Mouse (Mus musculus) neural tube, embryonic 12.5 days (tissue): ENCODE results near the gene Lctl. TPM values are rescaled to one million over a fixed set of nuclear protein-coding genes. Genes with fewer than 3 reads are reported as not detected.
A peak's percentile ranks its signal among the peaks of the same experiment; 100 is the strongest.
"Not testable (repeated sequence)": the region's sequence is repeated elsewhere in the genome, so short reads cannot be mapped to it uniquely, and the experiment has no call there.

ENCODE experiments used
- ATAC-seq: fragments of 200-750 bp; cut with Nextera tagmentation; 2 replicates; pipeline ENCODE4 v1.8.0; 2017; ENCODE audit warnings: low read depth, mild to moderate bottlenecking, moderate TSS enrichment, moderate library complexity; ENCODE audit not compliant: low FRiP score
- H3K27ac ChIP-seq: fragments of 300-500 bp; sonication (generic); 2 replicates; pipeline ENCODE4 v1.5.1; 2016
- H3K27me3 ChIP-seq: fragments of 300-500 bp; sonication (generic); replicated peaks from 2 replicates; pipeline ENCODE4 v1.6.1; 2016; ENCODE audit warnings: mild to moderate bottlenecking
- H3K36me3 ChIP-seq: fragments of 300-500 bp; sonication (generic); 2 replicates; pipeline ENCODE4 v1.6.1; 2016; ENCODE audit warnings: mild to moderate bottlenecking
- H3K4me1 ChIP-seq: fragments of 300-500 bp; sonication (generic); 2 replicates; pipeline ENCODE4 v1.6.1; 2016
- H3K4me2 ChIP-seq: fragments of 300-500 bp; sonication (generic); replicated peaks from 2 replicates; pipeline ENCODE4 v1.6.1; 2016; ENCODE audit warnings: mild to moderate bottlenecking
- H3K4me3 ChIP-seq: fragments of 300-500 bp; sonication (generic); 2 replicates; pipeline ENCODE4 v1.5.1; 2016
- H3K9ac ChIP-seq: fragments of 300-500 bp; sonication (generic); 2 replicates; pipeline ENCODE4 v1.6.1; 2016; ENCODE audit warnings: mild to moderate bottlenecking
- H3K9me3 ChIP-seq: fragments of 300-500 bp; sonication (generic); 2 replicates; pipeline ENCODE4 v1.6.1; 2016; ENCODE audit warnings: mild to moderate bottlenecking
- WGBS: fragments of 180-500 bp; shearing (Covaris S2); methylation state at CpG from one replicate; pipeline ENCODE4 v1.1.7; 2016; 5-methylcytosine and 5-hydroxymethylcytosine counted together
- polyA plus RNA-seq: library from polyadenylated mRNA; unstranded; fragments of >200 nt; fragmentation: Nextera tagmentation; extraction: Ambion mirVana; gene quantifications from 2 replicates; pipeline ENCODE4 v1.2.1, GENCODE M21; 2016

The Lctl gene
- polyA plus RNA-seq, 1 experiment from 2014 or later, result not detected

DNA sequence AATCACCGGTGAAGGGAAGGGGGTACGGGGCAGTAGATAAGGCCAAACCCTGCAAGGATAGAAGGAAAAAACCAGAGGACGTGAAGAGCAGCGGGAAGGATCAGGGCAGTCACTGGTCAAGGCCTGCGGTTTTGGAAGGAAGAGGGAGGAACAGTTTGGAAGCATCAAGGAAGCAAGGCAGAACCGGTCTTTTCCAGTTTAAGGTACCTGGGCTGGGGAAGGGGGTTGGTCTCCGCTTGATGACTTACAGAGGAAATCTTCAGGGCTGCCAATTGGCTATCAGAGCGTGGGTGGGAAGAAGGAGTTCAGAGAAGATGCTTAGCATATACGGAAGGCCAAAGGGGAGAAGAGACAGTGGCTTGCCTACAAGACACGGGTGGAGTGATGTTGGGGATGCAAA, 5.7 kb downstream of the Lctl start:
- no peak for ATAC-seq
- Histone ChIP-seq H3K4me1 (no peaks in the 10 kb centered on the region), H3K27me3 (no peaks in the 10 kb centered on the region), H3K4me2 (no peak overlapping the region), H3K4me3 (no peak overlapping the region), H3K36me3 (no peaks in the 10 kb centered on the region), H3K27ac (no peak overlapping the region), H3K9ac (no peak overlapping the region), H3K9me3 (no peaks in the 10 kb centered on the region)
- WGBS, result 93% methylated on average over 10 of the region's 10 CpGs

GRCm38 (mm10) chr9:64124846-64125245, 7.9 kb downstream of the Lctl start:
- 64% methylated on average over 3 of the region's 3 CpGs for WGBS
- not testable (repeated sequence) for H3K9me3 ChIP-seq, H3K9ac ChIP-seq, ATAC-seq, H3K27me3 ChIP-seq, H3K27ac ChIP-seq, H3K4me3 ChIP-seq, H3K36me3 ChIP-seq, H3K4me2 ChIP-seq, H3K4me1 ChIP-seq

- no peak overlapping the region for H3K27ac ChIP-seq
- no peak for ATAC-seq
- 81% methylated on average over 3 of the region's 3 CpGs for WGBS
Observed at GRCm38 (mm10) chr9:64125307-64125706, 8.4 kb downstream of the Lctl start.

GRCm38 (mm10) chr9:64126121-64126520, 9.2 kb downstream of the Lctl start:
- WGBS, result 78% methylated on average over 12 of the region's 12 CpGs
- Histone ChIP-seq H3K4me3 (no peak overlapping the region), H3K27ac (no peak overlapping the region), H3K27me3 (no peaks in the 10 kb centered on the region), H3K4me1 (no peaks in the 10 kb centered on the region), H3K36me3 (no peaks in the 10 kb centered on the region), H3K4me2 (no peak overlapping the region), H3K9me3 (no peaks in the 10 kb centered on the region), H3K9ac (no peak overlapping the region)
- ATAC-seq, result no peak

More at GRCm38 (mm10) chr9:64125307-64125706, 8.4 kb downstream of the Lctl start:
- no peaks in the 10 kb centered on the region for H3K36me3 ChIP-seq
- no peak overlapping the region for H3K4me3 ChIP-seq
- no peaks in the 10 kb centered on the region for H3K27me3 ChIP-seq
- H3K9ac ChIP-seq, result no peak overlapping the region
- H3K4me1 ChIP-seq, result no peaks in the 10 kb centered on the region
- H3K4me2 ChIP-seq, result no peak overlapping the region
- no peaks in the 10 kb centered on the region for H3K9me3 ChIP-seq

DNA sequence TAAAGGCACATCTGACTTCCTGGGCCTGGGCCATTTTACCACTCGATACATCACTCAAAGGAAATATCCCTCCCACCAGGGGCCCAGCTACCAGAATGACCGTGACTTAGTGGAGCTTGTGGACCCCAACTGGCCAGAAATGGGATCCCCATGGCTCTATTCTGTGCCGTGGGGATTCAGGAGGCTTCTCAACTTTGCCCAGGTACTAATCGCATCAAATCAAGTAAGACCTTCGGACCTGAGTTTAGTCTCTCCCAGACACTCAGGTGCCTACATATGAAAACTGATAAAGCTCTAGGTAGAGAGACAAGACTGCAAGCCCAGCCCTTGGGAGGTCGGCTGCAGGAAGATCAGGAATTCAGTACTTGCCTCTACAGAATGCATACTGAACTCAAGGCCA, 14.7 kb downstream of the Lctl start:
- no peak overlapping the region for H3K9ac ChIP-seq
- ATAC-seq, result no peak
- no peaks in the 10 kb centered on the region for H3K27me3 ChIP-seq
- 86% methylated on average over 6 of the region's 6 CpGs for WGBS
- no peak overlapping the region for H3K4me2 ChIP-seq
- no peaks in the 10 kb centered on the region for H3K36me3 ChIP-seq
- no peak overlapping the region for H3K4me3 ChIP-seq
- no peaks in the 10 kb centered on the region for H3K9me3 ChIP-seq
- no peak overlapping the region for H3K27ac ChIP-seq
- no peaks in the 10 kb centered on the region for H3K4me1 ChIP-seq

- H3K27me3 ChIP-seq, ATAC-seq, H3K9ac ChIP-seq, H3K9me3 ChIP-seq, H3K4me2 ChIP-seq, H3K4me1 ChIP-seq, H3K27ac ChIP-seq, H3K4me3 ChIP-seq: not testable (repeated sequence)
- 9% methylated on average over 6 of the region's 6 CpGs for WGBS
- H3K36me3 ChIP-seq, result peaks cover 15% of the 10 kb centered on the region; the same call in 1 of the 2 replicates
Observed at GRCm38 (mm10) chr9:64138896-64139295, 21.9 kb downstream of the Lctl start.

- no peak overlapping the region for H3K27ac ChIP-seq
- H3K4me1 ChIP-seq, result no peaks in the 10 kb centered on the region
- ATAC-seq, result no peak
- no peak overlapping the region for H3K4me3 ChIP-seq
- no peaks in the 10 kb centered on the region for H3K27me3 ChIP-seq
- H3K9me3 ChIP-seq, result no peaks in the 10 kb centered on the region
- no peak overlapping the region for H3K9ac ChIP-seq
- H3K36me3 ChIP-seq, result peaks cover 16% of the 10 kb centered on the region; the same call in 1 of the 2 replicates
- H3K4me2 ChIP-seq, result no peak overlapping the region
- 92% methylated on average over 9 of the region's 9 CpGs for WGBS
Observed at GRCm38 (mm10) chr9:64139879-64140278, 22.9 kb downstream of the Lctl start.

- Histone ChIP-seq H3K9me3 (no peaks in the 10 kb centered on the region), H3K9ac (no peak overlapping the region), H3K27ac (no peak overlapping the region), H3K4me1 (no peaks in the 10 kb centered on the region), H3K36me3 (peaks cover 32% of the 10 kb centered on the region; the same call in 1 of the 2 replicates), H3K4me3 (no peak overlapping the region), H3K4me2 (no peak overlapping the region), H3K27me3 (no peaks in the 10 kb centered on the region)
- 100% methylated on average over 1 of the region's 1 CpGs for WGBS
- no peak for ATAC-seq
Observed at GRCm38 (mm10) chr9:64156641-64157040, 39.7 kb downstream of the Lctl start.

DNA sequence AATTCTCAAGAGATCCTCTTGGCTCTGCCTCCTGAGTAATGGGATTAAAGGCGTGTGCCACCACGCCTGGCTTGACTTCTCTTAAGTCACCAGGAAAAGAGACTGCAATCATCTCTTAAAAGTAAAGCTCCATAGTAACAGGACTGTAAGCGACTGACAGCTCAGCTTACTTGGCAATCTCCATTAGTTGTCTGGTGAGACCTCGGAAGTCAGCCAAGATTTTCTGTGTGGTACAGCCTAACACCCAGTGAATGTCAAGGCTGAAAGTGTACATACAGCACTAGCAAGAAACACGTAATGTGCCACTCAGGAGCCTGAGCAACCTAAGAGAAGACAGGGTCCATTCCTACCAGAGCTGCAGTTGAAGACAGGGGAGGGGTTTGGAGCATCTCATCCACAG, 43.5 kb downstream of the Lctl start:
- H3K27me3 ChIP-seq, result no peaks in the 10 kb centered on the region
- no peak for ATAC-seq
- WGBS, result 94% methylated on average over 5 of the region's 5 CpGs

DNA sequence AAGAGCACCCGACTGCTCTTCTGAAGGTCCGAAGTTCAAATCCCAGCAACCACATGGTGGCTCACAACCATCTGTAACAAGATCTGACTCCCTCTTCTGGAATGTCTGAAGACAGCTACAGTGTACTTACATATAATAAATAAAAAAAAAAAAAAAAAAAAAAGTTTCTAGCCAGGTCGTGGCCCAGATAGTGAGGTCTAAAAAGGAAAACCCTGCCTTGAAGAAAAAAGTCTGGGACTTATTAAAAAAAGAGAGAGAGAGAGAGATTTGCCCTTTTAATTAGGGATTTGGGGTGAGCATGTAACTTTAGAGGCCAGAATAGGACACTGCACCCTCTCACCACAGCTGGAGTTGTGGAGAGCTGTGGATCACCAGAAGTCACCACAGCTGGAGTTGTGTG, 53.0 kb downstream of the Lctl start:
- H3K27ac ChIP-seq, H3K9ac ChIP-seq, H3K4me2 ChIP-seq, H3K36me3 ChIP-seq, ATAC-seq, H3K27me3 ChIP-seq, H3K4me3 ChIP-seq, H3K9me3 ChIP-seq: not testable (repeated sequence)
- 95% methylated on average over 3 of the region's 3 CpGs for WGBS
- peaks cover 14% of the 10 kb centered on the region; the same call in 1 of the 2 replicates for H3K4me1 ChIP-seq

More for the DNA sequence above, 43.5 kb downstream of the Lctl start:
- H3K4me1 ChIP-seq, result no peaks in the 10 kb centered on the region
- no peaks in the 10 kb centered on the region for H3K9me3 ChIP-seq
- no peak overlapping the region for H3K4me2 ChIP-seq
- H3K36me3 ChIP-seq, result peaks cover 33% of the 10 kb centered on the region
- no peak overlapping the region for H3K9ac ChIP-seq
- no peak overlapping the region for H3K4me3 ChIP-seq
- H3K27ac ChIP-seq, result no peak overlapping the region

DNA sequence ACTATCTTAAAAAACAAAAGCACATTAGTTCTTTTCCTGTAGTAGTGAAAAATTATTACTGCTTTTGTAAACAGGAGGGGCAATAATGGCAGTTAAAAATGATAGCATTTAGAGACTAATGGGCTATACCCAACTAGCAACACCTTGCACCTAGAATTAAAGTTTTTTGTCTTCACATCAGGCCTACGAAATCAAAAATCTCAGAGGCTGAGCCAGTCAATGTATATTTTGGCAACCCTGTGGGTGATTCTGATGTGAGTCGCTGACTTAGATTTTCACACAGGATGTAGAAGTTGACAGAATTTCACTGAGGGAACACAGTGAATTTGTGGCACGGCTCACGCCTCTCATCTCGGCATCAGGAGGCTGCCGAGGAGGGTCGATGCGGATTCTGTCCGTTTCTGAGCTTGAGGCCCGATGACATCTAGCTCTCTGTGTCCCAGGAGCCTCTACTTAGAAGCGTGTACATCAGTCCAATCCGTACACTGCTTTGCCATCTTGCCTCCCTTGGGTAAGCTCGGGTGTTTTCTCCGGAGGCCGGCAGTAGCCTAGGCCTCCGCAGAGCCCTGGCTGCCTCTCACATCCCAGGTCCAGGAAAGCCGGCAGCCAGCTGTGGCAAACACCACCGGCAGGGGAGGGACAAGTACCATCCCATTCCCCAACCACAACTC, 55.3 kb downstream of the Lctl start:
- peak; percentile 48; the same call in 1 of the 2 replicates for ATAC-seq
- WGBS, result 2% methylated on average over 18 of the region's 18 CpGs
- peak overlapping the region; percentile 71 for H3K9ac ChIP-seq

DNA sequence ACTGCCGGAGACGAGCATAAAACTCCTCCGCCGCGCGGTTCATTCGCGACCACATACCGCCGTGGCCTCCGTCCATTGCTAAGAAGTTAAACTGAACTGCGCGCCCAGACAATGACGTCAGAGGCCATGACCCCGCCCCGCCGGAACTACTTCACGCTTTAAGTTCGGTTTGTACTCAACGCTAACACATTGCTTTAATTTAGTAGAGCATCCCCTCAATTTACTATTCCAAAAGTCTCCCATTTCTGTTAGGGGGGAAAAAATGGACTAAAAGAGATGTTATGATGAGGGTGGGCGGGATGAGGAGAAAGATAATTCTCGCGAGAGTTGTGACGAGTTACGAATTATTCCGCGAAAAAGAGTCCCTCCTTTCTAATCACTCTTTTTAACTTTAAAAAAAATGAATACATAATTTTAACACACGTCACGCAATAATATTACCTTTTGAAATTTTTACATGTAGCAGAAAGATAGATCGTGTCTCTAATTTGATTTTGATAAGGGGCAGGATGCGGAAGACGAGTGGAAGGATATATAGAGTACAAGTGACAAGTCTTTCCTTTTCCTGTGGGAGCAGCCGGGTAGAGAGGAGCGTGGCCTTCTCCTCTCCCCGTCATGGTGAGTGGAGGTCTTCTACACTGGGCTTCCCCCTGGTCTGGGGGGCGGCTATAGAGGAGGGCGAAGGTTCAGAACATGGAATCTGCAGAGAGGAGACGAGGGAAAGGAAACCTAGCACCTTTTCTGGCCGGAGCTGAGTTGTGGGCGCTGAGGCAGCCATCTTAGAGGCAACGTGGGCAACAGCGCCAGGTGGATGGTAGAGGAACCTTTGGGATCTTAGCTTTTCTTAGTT, 56.1 kb downstream of the Lctl start, which contains the start of the genes Zwilch and Rpl4:
Gene Zwilch (minus strand): TSS at position 289 of the 850 bp plus-strand sequence.
Gene Rpl4 (plus strand): TSS at position 560 of the 850 bp plus-strand sequence.
- H3K27me3 ChIP-seq, result no peaks in the 10 kb centered on the region
- H3K9me3 ChIP-seq, result no peaks in the 10 kb centered on the region
- peak within 1 kb of the TSS; percentile 71 for H3K4me3 ChIP-seq
- H3K9ac ChIP-seq, result peak within 1 kb of the TSS; percentile 71
- WGBS, result under 1% methylated on average over 42 of the region's 42 CpGs
- peak within 1 kb of the TSS; percentile 81 for H3K4me2 ChIP-seq
- ATAC-seq, result peak; percentile 88
- no peak within 1 kb of the TSS for H3K27ac ChIP-seq
- H3K4me1 ChIP-seq, result peaks cover 17% of the 10 kb centered on the region; the same call in 1 of the 2 replicates
- H3K36me3 ChIP-seq, result peaks cover 30% of the 10 kb centered on the region

More for the DNA sequence above, 55.3 kb downstream of the Lctl start:
- Histone ChIP-seq H3K27me3 (no peaks in the 10 kb centered on the region), H3K27ac (no peak overlapping the region), H3K9me3 (no peaks in the 10 kb centered on the region), H3K4me3 (peak overlapping the region; percentile 71), H3K36me3 (peaks cover 23% of the 10 kb centered on the region), H3K4me1 (peaks cover 17% of the 10 kb centered on the region; the same call in 1 of the 2 replicates), H3K4me2 (peak overlapping the region; percentile 81)
